ENCODE assay signal across 24 mouse cellular contexts in genomic region chr2:32090145-32090544, GRCm38 (mm10).
"Had no signal": no experiment of that assay in that cellular context is flagged by ENCODE, and none has a peak within 500 bp of the region (broad histone marks: within the 10 kb centered on the region; RNA-seq: fewer than 3 reads in every experiment).

No protein-coding gene starts in this region.

- H3K36me3 ChIP-seq: heart, embryonic 10.5 days; heart, embryonic 12.5 days; hindbrain, embryonic 10.5 days; hindbrain, embryonic 12.5 days; kidney, embryonic 15.5 days; limb, embryonic 13.5 days; limb, embryonic 15.5 days; liver, embryonic 12.5 days had no signal

- H3K27me3 ChIP-seq: heart, embryonic 12.5 days had no signal

- H3K4me3 ChIP-seq: heart, embryonic 10.5 days; heart, embryonic 12.5 days; hindbrain, embryonic 10.5 days; hindbrain, embryonic 12.5 days; kidney, embryonic 15.5 days; limb, embryonic 13.5 days; limb, embryonic 15.5 days; liver, embryonic 12.5 days had no signal

- DNase-seq: gastrocnemius, postnatal 14 days; gastrocnemius, postnatal 36 days; heart, postnatal 10 days; heart, postnatal 4 days; kidney, adult 11 months; kidney, adult 2 months; kidney, adult 9 months; kidney, postnatal 14 days; kidney, postnatal 36 days; layer of hippocampus, adult 9-11 months; layer of hippocampus, postnatal 36 days had no signal

- H3K9me3 ChIP-seq: heart, embryonic 10.5 days; heart, embryonic 12.5 days; hindbrain, embryonic 10.5 days; hindbrain, embryonic 12.5 days; kidney, embryonic 15.5 days; limb, embryonic 13.5 days; limb, embryonic 15.5 days; liver, embryonic 12.5 days had no signal

- ATAC-seq: hindbrain, postnatal 0 days; intestine, embryonic 16.5 days; liver, embryonic 12.5 days had no signal

- H3K9ac ChIP-seq: heart, embryonic 12.5 days; hindbrain, embryonic 12.5 days; hindbrain, embryonic 14.5 days; kidney, embryonic 15.5 days; limb, embryonic 13.5 days; limb, embryonic 15.5 days; liver, embryonic 12.5 days; liver, embryonic 14.5 days had no signal

- H3K27ac ChIP-seq: heart, embryonic 10.5 days; hindbrain, embryonic 10.5 days; hindbrain, embryonic 12.5 days; hindbrain, embryonic 14.5 days; hindbrain, postnatal 0 days; kidney, embryonic 15.5 days; kidney, postnatal 0 days; limb, embryonic 13.5 days; limb, embryonic 15.5 days; liver, embryonic 12.5 days; liver, embryonic 14.5 days had no signal

- H3K4me2 ChIP-seq: heart, embryonic 12.5 days; hindbrain, embryonic 12.5 days; hindbrain, embryonic 14.5 days; kidney, embryonic 15.5 days; limb, embryonic 13.5 days; limb, embryonic 15.5 days; liver, embryonic 12.5 days had no signal
